Mouse (Mus musculus) liver, embryonic 16.5 days (tissue): ENCODE measurements around the gene Fcer1a. TPM values are rescaled to one million over a fixed set of nuclear protein-coding genes. Genes with fewer than 3 reads are reported as not detected.

Experiments used
- ATAC-seq: fragments of 200-750 bp; cut with Nextera tagmentation; 2 replicates; pipeline ENCODE4 v1.8.0; 2017; ENCODE audit warnings: low read depth, mild to moderate bottlenecking, moderate number of reproducible peaks, moderate library complexity
- H3K27ac ChIP-seq: fragments of 300-500 bp; sonication (generic); 2 replicates; pipeline ENCODE4 v1.5.1; 2014; ENCODE audit warnings: mild to moderate bottlenecking, low read length
- H3K27me3 ChIP-seq: fragments of 300-500 bp; sonication (generic); 2 replicates; pipeline ENCODE4 v1.6.1; 2014; ENCODE audit warnings: low read depth, low read length, mixed read lengths; ENCODE audit not compliant: control insufficient read depth, insufficient read depth
- H3K36me3 ChIP-seq: fragments of 300-500 bp; sonication (generic); 2 replicates; pipeline ENCODE4 v1.6.1; 2014; ENCODE audit warnings: mild to moderate bottlenecking; ENCODE audit not compliant: control insufficient read depth, insufficient read depth
- H3K4me1 ChIP-seq: fragments of 300-500 bp; sonication (generic); 2 replicates; pipeline ENCODE4 v1.6.1; 2014; ENCODE audit warnings: low read depth, low read length, mixed read lengths; ENCODE audit not compliant: control insufficient read depth
- H3K4me2 ChIP-seq: fragments of 300-500 bp; sonication (generic); 2 replicates; pipeline ENCODE4 v1.6.1; 2014; ENCODE audit warnings: low read depth, low read length, mixed read lengths
- H3K4me3 ChIP-seq: fragments of 300-500 bp; sonication (generic); 2 replicates; pipeline ENCODE4 v1.5.1; 2014; ENCODE audit warnings: low read depth, mild to moderate bottlenecking, low read length
- H3K9ac ChIP-seq: fragments of 300-500 bp; sonication (generic); 2 replicates; pipeline ENCODE4 v1.6.1; 2014; ENCODE audit warnings: low read depth, low read length
- H3K9me3 ChIP-seq: fragments of 300-500 bp; sonication (generic); replicated peaks from 2 replicates; pipeline ENCODE4 v1.6.1; 2016; ENCODE audit warnings: low read length; ENCODE audit not compliant: control insufficient read depth
- WGBS: fragments of 180-500 bp; shearing (Covaris S2); extraction: QIAGEN DNeasy Blood & Tissue Kit; methylation state at CpG from one replicate; pipeline ENCODE4 v1.1.7; 2014; ENCODE audit not compliant: insufficient replicate concordance; 5-methylcytosine and 5-hydroxymethylcytosine counted together
- polyA plus RNA-seq: library from polyadenylated mRNA; unstranded; fragments of >200 nt; fragmentation: Nextera tagmentation; extraction: Ambion mirVana; gene quantifications from 2 replicates; pipeline ENCODE4 v1.2.1, GENCODE M21; 2015

Fcer1a gene
- polyA plus RNA-seq, 1 experiment from 2014 or later = 0.20 TPM

DNA sequence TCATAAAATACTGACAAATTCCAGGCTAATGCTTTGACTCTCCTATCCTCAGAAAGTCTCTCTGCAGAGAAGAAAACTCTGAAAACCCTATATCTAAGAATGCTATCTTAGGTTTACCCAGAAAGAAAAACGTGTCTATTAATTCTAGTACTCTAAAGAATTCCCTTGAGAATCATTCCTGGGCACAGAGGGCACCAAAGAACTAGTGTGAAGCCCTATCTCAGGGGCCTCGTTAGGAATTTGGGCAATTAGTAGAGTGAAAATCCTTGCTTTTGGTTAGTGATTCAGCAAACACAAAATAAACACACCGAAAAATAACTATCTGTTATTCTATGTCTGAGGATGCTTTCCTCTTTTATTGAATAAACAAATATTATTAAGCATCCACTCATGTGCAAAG lies 36.5 kb downstream of the Fcer1a start, which contains the start of gene Olfr1406:
Gene Olfr1406, minus strand, starts transcription at position 101 of the 400 bp plus-strand sequence.
- Histone ChIP-seq H3K36me3 (no peaks in the 10 kb centered on the region), H3K4me3 (no peak within 1 kb of the TSS), H3K9me3 (no peaks in the 10 kb centered on the region), H3K9ac (no peak within 1 kb of the TSS), H3K4me2 (no peak within 1 kb of the TSS), H3K27ac (no peak within 1 kb of the TSS), H3K27me3 (no peaks in the 10 kb centered on the region), H3K4me1 (no peaks in the 10 kb centered on the region)
- WGBS = 30% methylated on average over 3 of the region's 3 CpGs
- ATAC-seq = no peak

DNA sequence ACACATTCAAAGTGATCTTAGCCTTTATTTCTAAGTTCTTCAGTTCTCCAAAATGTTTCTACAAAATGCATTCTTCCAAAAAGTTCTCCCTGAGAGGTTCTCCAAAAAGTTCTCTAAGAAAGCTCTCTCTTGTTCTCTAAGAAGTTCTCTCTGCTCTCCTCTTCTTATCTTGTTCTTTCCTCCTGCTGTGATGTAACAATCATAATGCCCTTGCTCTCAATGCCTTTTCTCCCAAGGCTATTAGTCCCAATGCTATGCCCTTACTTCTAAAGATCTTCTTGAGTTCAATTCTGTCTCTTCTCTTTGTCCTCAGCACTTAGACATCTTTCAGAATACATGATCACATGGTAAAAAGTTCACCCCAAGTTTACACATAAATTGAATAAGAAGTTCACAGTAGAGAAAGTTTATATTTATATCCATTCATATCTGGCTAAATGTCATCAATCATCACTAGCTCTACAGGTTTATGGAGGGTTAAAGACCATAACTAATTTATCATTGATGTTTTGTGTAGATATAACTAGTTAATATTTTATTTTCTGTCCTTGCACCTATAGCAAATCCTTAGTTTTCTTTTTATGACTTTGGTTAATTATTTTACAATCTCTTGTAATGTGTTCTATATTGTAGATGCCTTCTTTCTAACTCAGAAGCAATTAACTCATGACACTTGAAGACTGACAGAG lies 52.7 kb downstream of the Fcer1a start:
- no peak for ATAC-seq
- no peak overlapping the region for H3K4me3 ChIP-seq
- no peak overlapping the region for H3K9ac ChIP-seq
- H3K27me3 ChIP-seq = no peaks in the 10 kb centered on the region
- H3K4me1 ChIP-seq = no peaks in the 10 kb centered on the region
- H3K4me2 ChIP-seq = no peak overlapping the region
- no peak overlapping the region for H3K27ac ChIP-seq
- no peaks in the 10 kb centered on the region for H3K9me3 ChIP-seq
- H3K36me3 ChIP-seq = no peaks in the 10 kb centered on the region

Other genes starting within 250 kb of the Fcer1a start
- gene Olfr1408, start 89.8 kb downstream of the Fcer1a start, polyA plus RNA-seq = not detected in 2 replicates
- gene Olfr1406, start 36.6 kb downstream of the Fcer1a start, polyA plus RNA-seq = not detected in 2 replicates
- gene Olfr218, start 29.4 kb downstream of the Fcer1a start, polyA plus RNA-seq = not detected in 2 replicates
- gene Olfr1404, start 14.8 kb downstream of the Fcer1a start, polyA plus RNA-seq = not detected in 2 replicates
- not detected in 2 replicates for gene Olfr418, start 38.8 kb upstream of the Fcer1a start, polyA plus RNA-seq
- gene Mptx2, start 50.6 kb upstream of the Fcer1a start, polyA plus RNA-seq = not detected in 2 replicates
- gene Ackr1, start 106.5 kb upstream of the Fcer1a start, polyA plus RNA-seq = 69.3 and 71.7 TPM in 2 replicates
- 3.6 and 3.8 TPM in 2 replicates for gene Aim2, start 123.7 kb upstream of the Fcer1a start, polyA plus RNA-seq
- 1.7 and 1.8 TPM in 2 replicates for gene Cadm3, start 140.5 kb upstream of the Fcer1a start, polyA plus RNA-seq